Mouse (Mus musculus) gastrocnemius, postnatal 10 days (tissue): ENCODE measurements around the gene Lgi1. TPM values are rescaled to one million over a fixed set of nuclear protein-coding genes. Genes with fewer than 3 reads are reported as not detected.

Experiments used
- total RNA-seq, 2 experiments: library from RNA; stranded (reverse); gene quantifications; 2 replicates each; pipeline ENCODE4 v1.2.3; 2021

Gene Lgi1
- total RNA-seq, 2 experiments from 2014 or later, result 1.5 to 2.3 TPM

Other genes starting within 250 kb of the Lgi1 start
- 10 to 100 TPM in 1 of 2 experiments, 1 to 10 TPM in 1; 8.0 to 14.2 TPM for gene Myof, start 221.0 kb upstream of the Lgi1 start, total RNA-seq
- 1 to 10 TPM; 3.7 to 4.5 TPM for gene Cep55, start 209.5 kb upstream of the Lgi1 start, total RNA-seq
- under 1 TPM in 1 of 2 experiments, not detected in 1; 0.18 TPM for gene Ffar4, start 167.5 kb upstream of the Lgi1 start, total RNA-seq
- 1 to 10 TPM; 5.5 to 7.2 TPM for gene Rbp4, start 139.3 kb upstream of the Lgi1 start, total RNA-seq
- gene Pde6c, start 131.8 kb upstream of the Lgi1 start, total RNA-seq, result not detected
- 10 to 100 TPM; 10.1 to 10.7 TPM for gene Fra10ac1, start 40.4 kb upstream of the Lgi1 start, total RNA-seq
- gene Slc35g1, start 131.4 kb downstream of the Lgi1 start, total RNA-seq, result 1 to 10 TPM; 1.7 to 2.3 TPM
- 10 to 100 TPM; 18.6 to 23.0 TPM for gene Plce1, start 216.6 kb downstream of the Lgi1 start, total RNA-seq